Mouse (Mus musculus) brain, embryonic 14.5 days (tissue): ENCODE measurements around the gene Fam173b.

Source experiments
- CTCF ChIP-seq: fragments of 200-500 bp; IDR thresholded peaks from 2 replicates; pipeline ENCODE4 v1.5.1; 2012; ENCODE audit warnings: inconsistent platforms, mild to moderate bottlenecking, moderate library complexity, borderline replicate concordance; ENCODE audit not compliant: insufficient read depth, insufficient read length; ENCODE audit errors: extremely low read depth
- POLR2A ChIP-seq: fragments of 200-500 bp; IDR thresholded peaks from 2 replicates; pipeline ENCODE4 v1.6.1; 2012; ENCODE audit warnings: mild to moderate bottlenecking, inconsistent platforms, borderline replicate concordance; ENCODE audit not compliant: poor library complexity, insufficient read depth, insufficient read length, severe bottlenecking; ENCODE audit errors: extremely low read depth

GRCm38 (mm10) chr15:31586088-31586487 is 15.6 kb upstream of the Fam173b start:
- TF ChIP-seq POLR2A = no peak
- no peak for TF ChIP-seq CTCF
